Mouse (Mus musculus): ENCODE results near the gene Amfr.

Gene Amfr

DNA sequence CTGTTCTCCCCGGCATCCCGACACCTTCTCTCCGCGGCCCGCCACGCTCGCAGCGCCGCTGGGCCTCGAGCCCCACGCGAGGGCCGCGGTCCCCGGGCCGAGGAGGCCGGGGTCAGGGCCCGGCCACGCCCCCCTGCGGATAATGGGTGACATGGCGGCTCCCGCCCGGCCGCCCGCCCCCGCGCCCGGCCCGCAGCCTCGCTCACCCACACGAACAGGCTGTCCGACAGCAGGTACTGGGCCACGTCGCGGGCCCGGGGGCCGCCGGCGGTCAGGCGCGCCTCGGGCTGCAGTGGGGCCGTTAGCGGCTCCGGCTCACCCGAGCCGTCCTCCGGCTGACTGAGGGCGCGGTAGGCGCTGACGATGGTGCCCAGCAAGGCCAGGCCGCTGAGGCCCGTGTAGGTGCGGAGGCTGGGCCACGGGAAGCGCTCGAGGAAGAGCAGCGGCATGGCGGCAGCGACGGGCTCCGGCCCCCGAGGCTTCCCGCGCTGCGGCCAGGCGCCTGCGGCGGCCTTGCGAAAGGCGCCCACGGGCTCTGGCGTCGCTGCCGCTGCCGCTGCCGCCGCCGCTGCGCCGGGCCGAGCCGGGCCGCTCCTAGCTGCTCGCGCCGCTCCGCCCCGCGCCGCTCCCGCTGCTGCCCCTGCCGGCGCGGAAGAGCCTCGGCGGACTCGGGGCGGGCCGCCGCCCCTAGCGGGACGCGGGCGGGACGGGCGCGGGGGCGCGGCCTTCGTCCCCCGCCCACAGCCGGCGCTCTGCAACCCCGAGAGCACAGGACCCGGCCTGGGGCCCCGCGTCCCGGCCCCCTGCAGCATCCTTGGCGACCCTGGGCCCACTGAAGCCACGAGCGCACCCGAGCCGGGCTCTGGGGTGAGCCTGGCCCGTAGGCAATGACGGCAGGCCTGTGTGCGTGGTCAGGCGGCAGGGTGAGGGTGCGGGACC, at the start of gene Amfr:
Gene Amfr (minus strand): TSS at position 830 of the 939 bp plus-strand sequence.
- DNase-seq (ENCODE audit: low spot score) = peak; percentile 48

- DNase-seq (ENCODE audit: low spot score) = peak; percentile 46
Observed at GRCm38 (mm10) chr8:94057157-94057854, 44.7 kb upstream of the Amfr start.

- no peak for DNase-seq (ENCODE audit: low spot score)
Observed at GRCm38 (mm10) chr8:94052696-94053095, 40.1 kb upstream of the Amfr start.

DNA sequence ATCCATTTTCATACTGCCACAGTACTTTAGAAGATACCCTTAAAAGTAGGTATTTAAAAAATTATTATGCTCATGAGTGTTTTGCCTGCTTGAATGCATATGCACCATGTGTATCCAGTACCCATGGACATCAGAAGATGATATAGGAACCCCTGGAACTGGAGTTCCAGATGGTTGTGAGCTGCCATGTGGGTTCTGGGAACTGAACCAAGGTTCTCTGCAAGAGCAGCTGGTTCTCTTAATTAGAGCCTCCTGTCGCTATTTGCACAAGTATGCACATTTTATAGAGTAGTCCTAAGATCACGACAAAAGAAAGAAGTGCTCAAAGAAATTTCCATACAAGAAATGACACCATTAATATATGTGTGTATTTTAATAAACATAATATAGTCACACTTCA, 35.2 kb upstream of the Amfr start:
- DNase-seq (ENCODE audit: low spot score) = no peak

DNA sequence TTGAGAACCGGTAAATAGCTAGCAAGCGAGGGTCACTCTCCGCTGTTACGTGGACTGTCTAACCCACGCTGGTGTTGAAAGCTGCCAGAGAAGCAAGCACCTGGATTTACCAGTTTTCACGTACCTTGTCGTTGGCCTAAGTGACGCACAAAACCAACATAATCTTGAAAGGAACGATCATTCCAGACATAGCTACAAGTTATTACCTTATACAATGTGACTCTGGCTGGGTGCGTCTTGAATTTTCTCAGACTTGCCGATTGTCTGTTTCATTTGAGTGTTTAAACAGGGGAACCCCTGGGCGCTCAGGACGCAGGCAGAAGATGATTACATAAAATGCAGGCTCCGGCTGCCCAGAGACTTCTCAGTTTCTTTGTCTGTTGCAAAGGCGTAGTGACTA, 25.2 kb upstream of the Amfr start:
- DNase-seq (ENCODE audit: low spot score) = no peak

DNA sequence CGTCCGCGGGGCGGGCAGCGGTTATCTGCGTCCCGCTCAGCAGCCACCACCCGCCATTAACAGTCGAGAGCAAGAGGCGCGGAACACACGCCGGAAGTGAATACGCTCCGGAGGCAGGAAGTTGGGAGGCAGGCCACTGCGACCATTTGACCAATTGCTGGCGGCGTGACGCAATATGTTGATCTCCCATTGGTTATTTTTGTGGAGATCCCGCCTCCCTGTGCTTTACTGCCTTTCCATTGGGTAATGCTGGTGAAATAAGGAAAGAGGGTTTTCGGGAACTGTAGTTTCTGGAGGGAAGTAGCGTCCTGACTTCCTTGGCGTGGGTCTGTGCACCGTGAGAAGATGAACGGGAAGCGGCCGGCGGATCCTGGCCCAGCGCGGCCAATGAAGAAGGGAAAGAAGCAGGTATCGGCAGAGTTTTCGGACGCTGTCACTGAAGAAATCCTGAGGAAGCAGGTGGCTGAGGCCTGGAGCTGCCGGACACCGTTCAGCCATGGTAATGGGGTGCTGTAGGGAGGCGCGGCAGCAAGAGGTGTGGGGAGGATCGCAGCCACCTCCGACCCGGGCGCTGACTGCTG, 24.4 kb upstream of the Amfr start, which contains the start of the genes Nudt21 and Ogfod1:
Gene Nudt21 (minus strand): TSS at position 88 of the 581 bp plus-strand sequence.
Gene Ogfod1 (plus strand): TSS at position 255 of the 581 bp plus-strand sequence.
- DNase-seq (ENCODE audit: low spot score) = peak; percentile 90

- DNase-seq (ENCODE audit: low spot score) = peak; percentile 39
Observed at GRCm38 (mm10) chr8:94036541-94036940, 23.9 kb upstream of the Amfr start.

DNA sequence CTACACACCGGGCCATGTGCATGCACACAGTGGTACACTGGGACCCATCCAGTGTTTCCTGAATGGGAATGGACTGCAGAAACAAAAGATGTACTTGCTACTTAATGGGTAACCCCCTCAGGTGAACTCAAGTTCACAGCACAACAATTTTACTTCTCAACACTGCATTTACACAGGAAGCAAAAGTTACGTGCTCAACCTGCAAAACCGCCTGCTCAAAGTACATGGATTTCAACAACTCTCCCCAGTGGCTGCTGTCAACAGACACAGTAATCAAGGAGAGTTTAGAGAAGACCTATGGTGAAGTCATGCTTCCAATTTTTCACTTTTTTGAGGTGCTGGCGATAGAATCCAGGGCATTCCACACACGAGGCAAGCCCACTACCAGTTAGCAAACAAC, 22.6 kb upstream of the Amfr start:
- DNase-seq (ENCODE audit: low spot score) = no peak

DNA sequence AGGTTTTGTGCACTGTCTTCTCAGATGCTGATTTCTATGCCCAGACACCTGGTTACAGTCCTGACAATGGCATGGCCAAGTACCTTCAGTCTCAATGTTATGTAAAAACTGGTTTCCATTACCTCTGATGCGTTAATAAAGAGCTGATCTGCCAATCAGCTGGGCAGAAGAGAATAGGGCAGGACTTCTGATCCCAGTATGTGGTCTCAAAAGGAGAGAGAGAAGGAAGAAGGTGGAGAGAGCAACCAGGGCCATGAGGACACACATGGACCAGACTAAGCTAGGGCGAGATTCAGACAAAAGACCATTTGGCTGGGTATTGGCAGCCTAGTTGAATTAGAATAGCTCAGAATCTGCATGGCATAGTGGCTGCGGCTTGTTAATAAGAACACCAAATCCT, 21.0 kb upstream of the Amfr start:
- no peak for DNase-seq (ENCODE audit: low spot score)

- DNase-seq (ENCODE audit: low spot score) = no peak
Observed at GRCm38 (mm10) chr8:94029701-94030100, 17.1 kb upstream of the Amfr start.

DNA sequence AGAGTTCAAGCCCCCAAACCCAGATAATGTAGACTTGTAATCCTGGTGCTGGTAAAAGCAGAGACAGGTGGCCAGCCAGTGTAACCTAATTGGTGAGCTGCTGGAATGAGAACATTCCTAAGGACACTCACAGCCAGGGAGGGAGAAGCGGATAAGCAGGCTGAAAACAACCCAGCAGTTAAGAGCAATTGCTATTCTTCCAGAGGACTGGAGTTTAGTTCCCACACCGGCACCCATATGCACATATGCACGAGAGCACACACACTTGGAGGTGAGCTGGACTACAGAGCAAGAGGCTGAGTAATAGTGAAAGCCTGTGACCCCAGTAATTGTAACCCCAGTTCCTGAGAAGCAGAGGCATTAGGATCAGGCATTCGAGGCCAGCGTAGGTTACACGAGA, 11.3 kb upstream of the Amfr start:
- no peak for DNase-seq (ENCODE audit: low spot score)

- DNase-seq (ENCODE audit: low spot score) = no peak
Observed at GRCm38 (mm10) chr8:94013026-94013612, 477 bp upstream of the Amfr start.

GRCm38 (mm10) chr8:94011076-94012012, 1.3 kb downstream of the Amfr start:
- no peak for DNase-seq (ENCODE audit: low spot score)

GRCm38 (mm10) chr8:94010101-94010705, 2.4 kb downstream of the Amfr start:
- no peak for DNase-seq (ENCODE audit: low spot score)

- no peak for DNase-seq (ENCODE audit: low spot score)
Observed at GRCm38 (mm10) chr8:94009243-94009845, 3.3 kb downstream of the Amfr start.

DNA sequence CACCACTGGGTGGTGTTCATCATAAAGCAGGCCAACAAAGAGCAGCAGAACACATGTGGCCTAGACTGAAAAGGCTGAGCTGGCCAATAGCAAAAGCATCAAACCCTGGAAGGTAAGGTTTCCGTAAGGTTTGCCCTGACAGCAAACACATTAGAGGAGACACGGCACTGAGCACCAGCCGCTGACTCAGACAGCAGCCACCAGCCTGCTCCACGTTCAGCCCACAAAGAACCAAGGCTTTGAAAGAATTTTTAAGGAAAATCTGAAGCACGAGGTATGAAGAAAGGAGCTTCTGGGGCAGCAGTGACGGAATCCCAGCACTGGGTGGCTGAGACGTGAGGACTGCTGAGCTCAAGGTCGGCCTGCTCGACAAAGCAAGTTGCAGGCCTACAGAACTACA, 8.5 kb downstream of the Amfr start:
- no peak for DNase-seq (ENCODE audit: low spot score)

DNA sequence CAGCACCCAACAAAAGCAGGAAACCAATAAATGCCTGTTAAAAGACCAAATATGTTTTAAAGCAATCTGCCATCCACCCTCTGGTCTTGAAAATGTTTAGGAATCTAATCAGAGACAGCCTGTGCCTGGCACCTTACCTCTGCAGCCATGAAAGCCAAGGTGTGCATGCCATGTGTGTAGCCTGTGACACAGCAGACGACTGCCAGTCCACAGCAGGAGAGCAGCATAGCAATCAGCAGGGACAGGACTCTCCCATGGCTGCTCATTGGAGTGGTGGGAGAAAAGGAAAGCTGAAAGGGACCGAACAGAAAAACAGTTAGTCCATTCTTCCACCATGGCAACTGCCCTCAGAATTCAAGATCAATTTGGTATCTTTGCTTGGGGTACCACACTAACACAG, 13.7 kb downstream of the Amfr start:
- DNase-seq (ENCODE audit: low spot score) = no peak

GRCm38 (mm10) chr8:93989739-93990138, 22.9 kb downstream of the Amfr start:
- DNase-seq (ENCODE audit: low spot score) = no peak

GRCm38 (mm10) chr8:93984731-93985130, 27.9 kb downstream of the Amfr start:
- DNase-seq (ENCODE audit: low spot score) = no peak

DNA sequence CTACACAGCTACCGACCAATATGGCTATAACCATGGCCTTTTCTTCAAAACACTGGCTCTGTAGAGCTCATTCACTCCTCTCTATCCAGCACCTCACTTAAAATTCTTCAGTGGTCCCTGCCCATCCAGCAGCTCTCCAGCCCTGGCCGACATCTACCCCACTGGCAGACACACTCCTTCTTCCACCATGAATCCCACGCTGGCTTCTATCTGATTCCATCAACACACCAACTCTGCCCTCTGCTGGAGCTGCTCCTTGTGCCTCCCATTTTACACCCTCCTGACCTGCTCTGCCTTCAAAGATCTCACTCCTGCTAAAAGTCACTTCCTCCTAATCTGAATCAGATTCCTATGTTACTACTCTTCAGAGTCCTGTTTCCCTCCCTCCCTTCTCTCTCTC, 28.8 kb downstream of the Amfr start:
- no peak for DNase-seq (ENCODE audit: low spot score)

Data from ovary, postnatal 14 days (tissue).